Mouse (Mus musculus): Measurements from ENCODE around the gene Kif15. TPM values are rescaled to one million over a fixed set of nuclear protein-coding genes. Genes with fewer than 3 reads are reported as not detected.
A peak's percentile ranks its signal among the peaks of the same experiment; 100 is the strongest.

The Kif15 gene
- polyA plus RNA-seq (2015; fragmentation: Nextera tagmentation; extraction: Ambion mirVana) = 32.0 and 36.2 TPM in 2 replicates

DNA sequence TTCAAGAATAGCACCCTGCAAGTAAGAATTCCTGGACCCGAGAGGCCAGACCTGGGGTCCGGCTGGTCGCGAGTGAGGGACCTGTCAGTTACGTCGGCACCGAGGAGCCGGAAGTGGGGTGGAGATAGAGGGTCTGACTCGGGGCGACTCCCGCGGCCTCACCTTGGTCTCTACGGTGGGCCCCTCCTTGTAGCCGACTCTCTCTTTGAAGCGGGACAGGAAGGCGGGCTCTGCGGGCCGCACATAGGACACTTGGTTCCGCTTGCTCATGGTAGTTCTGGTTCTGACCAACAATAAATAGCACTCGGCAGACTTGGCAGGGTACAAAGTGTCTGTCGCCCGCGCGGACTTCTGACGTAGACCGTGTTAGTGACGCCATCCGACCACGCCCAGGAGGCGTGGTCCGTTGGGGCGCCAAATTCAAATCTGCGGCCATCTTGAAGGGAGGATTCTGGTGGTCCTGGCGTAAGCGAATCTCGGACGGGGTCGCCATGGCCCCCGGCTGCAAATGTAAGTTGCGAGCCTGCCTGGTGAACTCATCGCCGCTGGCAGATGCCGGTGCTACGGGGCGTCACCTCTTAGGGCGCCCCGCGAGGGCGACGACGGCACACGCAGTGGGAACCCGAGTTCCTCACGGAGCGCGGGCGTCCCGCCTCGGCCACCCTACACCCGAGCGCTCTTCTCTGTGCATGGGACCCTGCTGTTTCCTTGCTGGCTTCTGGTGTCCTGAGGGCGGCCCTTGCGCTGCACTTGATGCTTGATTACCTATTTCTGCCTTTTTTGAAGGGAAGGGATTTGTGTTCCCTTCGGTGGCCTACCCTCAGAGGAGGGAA, at the start of gene Kif15, which contains the start of gene 1110059G10Rik:
Gene Kif15 (plus strand): TSS at position 404 of the 833 bp plus-strand sequence.
Gene 1110059G10Rik (minus strand): TSS at position 358 of the 833 bp plus-strand sequence.
- Histone ChIP-seq H3K27ac (ENCODE audit: low read length) (peak within 1 kb of the TSS; percentile 72), H3K27me3 (ENCODE audit: control insufficient read depth, insufficient read depth, low read length) (no peaks in the 10 kb centered on the region), H3K9ac (ENCODE audit: low read length) (peak within 1 kb of the TSS; percentile 86), H3K4me3 (replicated peaks; ENCODE audit: low read length) (peak within 1 kb of the TSS; percentile 69), H3K36me3 (ENCODE audit: control insufficient read depth, insufficient read depth, low read length) (no peaks in the 10 kb centered on the region), H3K4me1 (ENCODE audit: control insufficient read depth, insufficient read depth, low read length) (peaks cover 6% of the 10 kb centered on the region), H3K9me3 (replicated peaks; ENCODE audit: control insufficient read depth, low read length) (no peaks in the 10 kb centered on the region), H3K4me2 (ENCODE audit: low read depth, low read length) (peak within 1 kb of the TSS; percentile 75)
- under 1% methylated on average over 64 of the region's 64 CpGs for WGBS
- ATAC-seq (ENCODE audit: insufficient read depth, low FRiP score) = peak; percentile 98

DNA sequence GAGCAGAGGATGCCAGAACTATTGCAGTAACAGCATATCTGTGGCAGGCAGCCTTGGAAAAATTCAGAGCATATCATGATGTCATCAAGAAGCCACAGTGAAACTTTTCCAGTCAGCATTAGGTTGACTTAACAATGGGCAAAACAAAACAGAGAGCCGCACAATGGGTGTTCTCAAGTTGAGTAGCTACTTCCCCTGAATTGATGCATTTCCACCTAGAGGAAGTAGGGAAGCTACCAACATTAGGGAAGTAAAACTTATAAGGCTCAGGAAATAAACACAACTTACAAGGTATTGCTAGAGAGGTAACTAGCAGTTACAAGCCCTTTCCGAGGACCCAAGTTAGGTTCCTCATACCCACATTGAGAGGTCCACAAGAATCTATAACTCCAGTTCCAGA, 49.8 kb upstream of the Kif15 start:
- H3K4me3 ChIP-seq (replicated peaks; ENCODE audit: low read length) = no peak overlapping the region
- ATAC-seq (ENCODE audit: insufficient read depth, low FRiP score) = no peak

DNA sequence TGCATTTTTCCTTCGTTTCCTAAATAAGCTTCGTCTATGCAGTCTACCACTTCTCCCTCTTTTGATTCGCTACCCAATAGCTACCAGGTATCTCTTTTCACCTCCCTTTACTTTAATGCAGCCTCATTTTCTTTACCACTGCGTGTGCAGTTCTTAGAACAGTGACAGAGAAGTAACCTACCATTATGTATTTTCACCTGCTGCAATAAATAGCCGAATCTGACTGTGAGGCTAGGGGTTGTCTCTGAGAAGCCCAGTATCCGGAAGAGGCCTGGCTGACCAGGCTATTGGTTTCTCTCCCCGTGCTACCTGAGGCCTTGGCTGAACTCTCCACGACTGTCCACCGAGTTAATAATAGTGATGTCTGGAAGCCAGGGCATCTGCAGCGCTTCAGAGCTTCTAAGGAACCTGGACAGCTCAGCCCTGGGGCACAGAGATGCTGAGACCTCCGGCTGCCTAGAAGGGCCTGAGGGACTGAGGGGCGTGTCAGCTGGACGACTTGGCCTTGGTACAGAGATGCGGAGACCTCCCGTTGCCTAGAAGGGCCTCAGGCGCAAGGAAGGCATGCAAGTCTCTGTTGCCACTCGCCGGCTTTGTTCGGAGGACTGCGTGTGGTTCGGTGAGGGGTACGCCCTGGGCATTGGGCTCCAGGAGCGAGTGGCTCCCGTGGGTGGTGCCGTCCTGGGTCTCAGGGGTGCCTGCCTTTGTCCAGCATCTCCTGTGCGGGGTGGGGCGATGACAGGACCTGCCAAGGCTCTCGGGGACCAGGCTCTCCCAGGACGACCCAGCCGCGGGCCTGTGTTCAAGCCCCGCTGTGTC, 47.9 kb upstream of the Kif15 start:
- Histone ChIP-seq H3K27me3 (ENCODE audit: control insufficient read depth, insufficient read depth, low read length) (no peaks in the 10 kb centered on the region), H3K9ac (ENCODE audit: low read length) (peak overlapping the region; percentile 80), H3K4me1 (ENCODE audit: control insufficient read depth, insufficient read depth, low read length) (0 out of 2 replicates have a peak, but pooled peaks cover 4% of the 10 kb centered on the region), H3K9me3 (replicated peaks; ENCODE audit: control insufficient read depth, low read length) (no peaks in the 10 kb centered on the region), H3K4me3 (replicated peaks; ENCODE audit: low read length) (peak overlapping the region; percentile 60), H3K4me2 (ENCODE audit: low read depth, low read length) (peak overlapping the region; percentile 74), H3K36me3 (ENCODE audit: control insufficient read depth, insufficient read depth, low read length) (no peaks in the 10 kb centered on the region), H3K27ac (ENCODE audit: low read length) (no peak overlapping the region)
- WGBS = 16% methylated on average over 32 of the region's 32 CpGs
- peak; percentile 91 for ATAC-seq (ENCODE audit: insufficient read depth, low FRiP score)

More for the DNA sequence above, 49.8 kb upstream of the Kif15 start:
- Histone ChIP-seq H3K4me1 (ENCODE audit: control insufficient read depth, insufficient read depth, low read length) (0 out of 2 replicates have a peak, but pooled peaks cover 4% of the 10 kb centered on the region), H3K9me3 (replicated peaks; ENCODE audit: control insufficient read depth, low read length) (0 out of 2 replicates have a peak, but pooled peaks cover under 1% of the 10 kb centered on the region), H3K4me2 (ENCODE audit: low read depth, low read length) (no peak overlapping the region), H3K9ac (ENCODE audit: low read length) (no peak overlapping the region), H3K27ac (ENCODE audit: low read length) (no peak overlapping the region), H3K36me3 (ENCODE audit: control insufficient read depth, insufficient read depth, low read length) (no peaks in the 10 kb centered on the region), H3K27me3 (ENCODE audit: control insufficient read depth, insufficient read depth, low read length) (no peaks in the 10 kb centered on the region)
- 89% methylated on average over 2 of the region's 2 CpGs for WGBS

DNA sequence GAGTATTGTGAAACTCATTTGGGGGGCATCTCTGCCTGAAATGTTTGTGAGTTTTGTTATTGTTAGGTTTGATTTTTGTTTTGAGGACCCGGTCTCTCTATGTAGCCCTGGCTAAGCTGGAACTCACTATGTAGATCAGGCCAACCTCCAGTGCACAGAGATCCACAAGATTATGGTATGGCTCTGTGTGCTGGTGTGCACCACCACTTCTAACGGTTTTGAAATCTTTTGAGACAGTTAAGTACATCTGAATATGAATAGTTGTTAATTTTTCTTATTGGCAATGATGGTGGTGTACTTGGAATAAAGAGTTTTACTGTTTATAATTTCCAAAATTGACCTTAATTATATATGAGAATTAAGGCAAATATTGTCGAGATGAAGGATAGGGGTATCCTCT, 28.4 kb upstream of the Kif15 start:
- peak overlapping the region; percentile 79 for H3K4me3 ChIP-seq (replicated peaks; ENCODE audit: low read length)
- H3K27ac ChIP-seq (ENCODE audit: low read length) = no peak overlapping the region
- peaks cover 26% of the 10 kb centered on the region for H3K36me3 ChIP-seq (ENCODE audit: control insufficient read depth, insufficient read depth, low read length)
- ATAC-seq (ENCODE audit: insufficient read depth, low FRiP score) = no peak
- H3K4me2 ChIP-seq (ENCODE audit: low read depth, low read length) = peak overlapping the region; percentile 70
- no peaks in the 10 kb centered on the region for H3K9me3 ChIP-seq (replicated peaks; ENCODE audit: control insufficient read depth, low read length)
- H3K9ac ChIP-seq (ENCODE audit: low read length) = peak overlapping the region; percentile 97
- H3K4me1 ChIP-seq (ENCODE audit: control insufficient read depth, insufficient read depth, low read length) = no peaks in the 10 kb centered on the region
- 30% methylated on average over 3 of the region's 3 CpGs for WGBS
- H3K27me3 ChIP-seq (ENCODE audit: control insufficient read depth, insufficient read depth, low read length) = no peaks in the 10 kb centered on the region

DNA sequence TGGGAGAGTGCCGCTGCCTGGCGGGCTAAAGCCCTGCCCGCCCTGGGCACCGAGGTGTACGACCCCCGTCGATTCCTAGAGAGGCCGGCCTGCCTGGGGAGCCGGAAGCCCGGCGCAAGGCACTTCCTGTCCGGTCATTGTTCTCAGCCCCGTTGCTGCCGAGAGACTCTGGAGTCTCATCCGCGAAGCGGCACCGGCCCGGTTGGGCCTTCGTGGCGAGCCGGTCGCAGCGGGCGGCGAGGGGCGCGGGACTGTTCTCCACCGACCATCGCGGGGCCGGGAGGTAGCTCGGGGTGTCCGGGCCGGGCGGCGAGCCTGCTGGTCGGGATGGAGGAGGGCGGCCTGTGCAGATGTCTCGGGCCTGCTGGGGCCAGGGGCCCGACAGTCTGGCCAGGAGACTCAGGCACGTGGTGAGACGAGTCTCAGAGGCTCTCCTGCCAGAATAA, 27.9 kb upstream of the Kif15 start, which contains the start of gene Zfp105:
Gene Zfp105 (plus strand): TSS at position 137 of the 446 bp plus-strand sequence.
- Histone ChIP-seq H3K4me3 (replicated peaks; ENCODE audit: low read length) (peak within 1 kb of the TSS; percentile 79), H3K36me3 (ENCODE audit: control insufficient read depth, insufficient read depth, low read length) (peaks cover 27% of the 10 kb centered on the region), H3K27me3 (ENCODE audit: control insufficient read depth, insufficient read depth, low read length) (no peaks in the 10 kb centered on the region), H3K4me1 (ENCODE audit: control insufficient read depth, insufficient read depth, low read length) (no peaks in the 10 kb centered on the region), H3K4me2 (ENCODE audit: low read depth, low read length) (peak within 1 kb of the TSS; percentile 70), H3K9me3 (replicated peaks; ENCODE audit: control insufficient read depth, low read length) (no peaks in the 10 kb centered on the region), H3K27ac (ENCODE audit: low read length) (peak within 1 kb of the TSS; percentile 68), H3K9ac (ENCODE audit: low read length) (peak within 1 kb of the TSS; percentile 97)
- peak; percentile 97 for ATAC-seq (ENCODE audit: insufficient read depth, low FRiP score)
- WGBS = under 1% methylated on average over 43 of the region's 43 CpGs

DNA sequence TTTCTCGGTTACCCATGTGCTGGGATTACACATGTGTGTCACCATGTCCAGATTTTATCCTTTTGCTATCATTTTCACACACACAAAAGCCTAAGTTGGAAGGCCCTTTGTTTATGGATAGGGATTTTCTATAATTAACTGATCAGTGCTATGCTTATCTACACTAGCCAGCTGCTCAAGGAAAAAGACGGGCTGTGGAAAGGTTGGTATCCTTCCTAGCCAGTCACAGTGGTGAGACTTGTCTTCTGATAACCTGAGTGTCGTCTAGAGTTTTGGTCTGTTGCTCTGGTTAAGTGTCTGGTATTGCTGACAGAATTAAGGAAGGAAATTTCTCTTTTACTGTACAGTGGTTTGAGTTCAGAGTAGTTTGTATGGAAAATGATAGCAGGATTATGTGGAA, 21.9 kb upstream of the Kif15 start:
- H3K36me3 ChIP-seq (ENCODE audit: control insufficient read depth, insufficient read depth, low read length) = peaks cover 55% of the 10 kb centered on the region
- no peak overlapping the region for H3K4me2 ChIP-seq (ENCODE audit: low read depth, low read length)
- no peak overlapping the region for H3K4me3 ChIP-seq (replicated peaks; ENCODE audit: low read length)
- no peaks in the 10 kb centered on the region for H3K4me1 ChIP-seq (ENCODE audit: control insufficient read depth, insufficient read depth, low read length)
- H3K27ac ChIP-seq (ENCODE audit: low read length) = no peak overlapping the region
- whole genome bisulfite sequencing = 93% methylated on average over 3 of the region's 3 CpGs
- H3K9ac ChIP-seq (ENCODE audit: low read length) = no peak overlapping the region
- H3K9me3 ChIP-seq (replicated peaks; ENCODE audit: control insufficient read depth, low read length) = 0 out of 2 replicates have a peak, but pooled peaks cover 3% of the 10 kb centered on the region
- ATAC-seq (ENCODE audit: insufficient read depth, low FRiP score) = no peak
- no peaks in the 10 kb centered on the region for H3K27me3 ChIP-seq (ENCODE audit: control insufficient read depth, insufficient read depth, low read length)

DNA sequence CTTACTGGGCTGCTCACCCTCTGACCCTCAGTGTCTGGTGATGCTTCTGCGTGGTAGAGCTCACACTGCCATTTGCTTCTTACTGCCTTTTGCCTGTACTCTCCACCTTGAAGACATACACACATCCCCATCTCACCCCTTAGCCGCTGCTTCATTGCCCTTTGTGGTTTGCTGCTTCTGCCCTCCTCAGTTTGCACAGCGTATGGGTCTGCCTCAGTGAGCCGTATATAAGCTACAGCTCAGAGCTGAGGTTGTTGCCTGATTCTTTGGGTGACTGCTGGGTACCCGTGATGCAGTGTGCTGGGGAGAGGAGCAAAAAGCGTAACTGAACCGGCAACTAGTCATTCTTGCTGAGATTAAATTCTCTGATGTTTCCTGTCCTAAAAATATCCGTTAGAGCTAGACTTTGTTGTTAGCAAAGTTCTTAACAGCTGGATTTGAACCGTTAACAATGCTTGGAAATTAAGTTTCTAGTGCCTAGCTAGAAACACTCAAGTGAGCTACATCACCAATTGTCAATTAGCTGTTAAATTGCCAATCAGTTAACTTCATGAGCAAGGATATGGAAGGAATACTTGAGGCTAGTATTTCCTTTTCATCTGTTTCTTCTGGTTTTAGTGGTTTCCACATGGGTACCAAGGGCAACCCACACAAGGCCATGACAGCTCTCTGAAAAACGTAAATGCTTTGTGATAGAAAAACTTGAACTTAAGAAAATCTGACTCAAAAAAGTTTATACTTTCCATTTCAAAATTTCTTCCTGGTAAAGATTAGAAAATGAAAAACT, 47.8 kb downstream of the Kif15 start:
- Histone ChIP-seq H3K36me3 (ENCODE audit: control insufficient read depth, insufficient read depth, low read length) (peaks cover 12% of the 10 kb centered on the region), H3K4me2 (ENCODE audit: low read depth, low read length) (no peak overlapping the region)
- ATAC-seq (ENCODE audit: insufficient read depth, low FRiP score) = no peak

DNA sequence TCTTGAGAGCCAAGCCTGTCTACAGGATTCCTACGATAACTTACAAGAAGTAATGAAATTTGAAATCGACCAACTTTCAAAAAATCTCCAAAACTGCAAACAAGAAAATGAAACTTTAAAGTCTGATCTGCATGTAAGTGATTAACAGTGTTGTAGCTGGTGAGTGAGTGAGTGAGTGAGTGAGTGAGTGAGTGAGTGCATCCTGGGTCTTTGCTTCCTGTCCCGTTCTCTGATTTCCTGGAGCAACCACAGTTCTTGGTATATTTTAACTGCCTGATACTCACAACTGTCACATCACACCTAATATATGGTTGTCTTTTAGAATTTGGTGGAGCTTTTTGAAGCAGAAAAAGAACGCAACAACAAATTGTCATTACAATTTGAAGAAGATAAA, 48.3 kb downstream of the Kif15 start:
- 94% methylated on average over 4 of the region's 4 CpGs for WGBS
- H3K27me3 ChIP-seq (ENCODE audit: control insufficient read depth, insufficient read depth, low read length) = no peaks in the 10 kb centered on the region
- ATAC-seq (ENCODE audit: insufficient read depth, low FRiP score) = no peak
- H3K27ac ChIP-seq (ENCODE audit: low read length) = no peak overlapping the region
- no peak overlapping the region for H3K9ac ChIP-seq (ENCODE audit: low read length)
- no peaks in the 10 kb centered on the region for H3K9me3 ChIP-seq (replicated peaks; ENCODE audit: control insufficient read depth, low read length)
- no peak overlapping the region for H3K4me3 ChIP-seq (replicated peaks; ENCODE audit: low read length)
- no peaks in the 10 kb centered on the region for H3K4me1 ChIP-seq (ENCODE audit: control insufficient read depth, insufficient read depth, low read length)
- H3K4me2 ChIP-seq (ENCODE audit: low read depth, low read length) = no peak overlapping the region
- peaks cover 12% of the 10 kb centered on the region for H3K36me3 ChIP-seq (ENCODE audit: control insufficient read depth, insufficient read depth, low read length)

More for the DNA sequence above, 47.8 kb downstream of the Kif15 start:
- no peak overlapping the region for H3K9ac ChIP-seq (ENCODE audit: low read length)
- no peaks in the 10 kb centered on the region for H3K4me1 ChIP-seq (ENCODE audit: control insufficient read depth, insufficient read depth, low read length)
- H3K27me3 ChIP-seq (ENCODE audit: control insufficient read depth, insufficient read depth, low read length) = no peaks in the 10 kb centered on the region
- no peak overlapping the region for H3K4me3 ChIP-seq (replicated peaks; ENCODE audit: low read length)
- no peaks in the 10 kb centered on the region for H3K9me3 ChIP-seq (replicated peaks; ENCODE audit: control insufficient read depth, low read length)
- WGBS = 91% methylated on average over 10 of the region's 10 CpGs
- H3K27ac ChIP-seq (ENCODE audit: low read length) = no peak overlapping the region

All from stomach, embryonic 16.5 days (tissue).